Mouse (Mus musculus): ENCODE measurements around the gene Rnf20. TPM values are rescaled to one million over a fixed set of nuclear protein-coding genes. Genes with fewer than 3 reads are reported as not detected.

Gene Rnf20
- polyA plus RNA-seq, 1 experiment, result 46.9 TPM

DNA sequence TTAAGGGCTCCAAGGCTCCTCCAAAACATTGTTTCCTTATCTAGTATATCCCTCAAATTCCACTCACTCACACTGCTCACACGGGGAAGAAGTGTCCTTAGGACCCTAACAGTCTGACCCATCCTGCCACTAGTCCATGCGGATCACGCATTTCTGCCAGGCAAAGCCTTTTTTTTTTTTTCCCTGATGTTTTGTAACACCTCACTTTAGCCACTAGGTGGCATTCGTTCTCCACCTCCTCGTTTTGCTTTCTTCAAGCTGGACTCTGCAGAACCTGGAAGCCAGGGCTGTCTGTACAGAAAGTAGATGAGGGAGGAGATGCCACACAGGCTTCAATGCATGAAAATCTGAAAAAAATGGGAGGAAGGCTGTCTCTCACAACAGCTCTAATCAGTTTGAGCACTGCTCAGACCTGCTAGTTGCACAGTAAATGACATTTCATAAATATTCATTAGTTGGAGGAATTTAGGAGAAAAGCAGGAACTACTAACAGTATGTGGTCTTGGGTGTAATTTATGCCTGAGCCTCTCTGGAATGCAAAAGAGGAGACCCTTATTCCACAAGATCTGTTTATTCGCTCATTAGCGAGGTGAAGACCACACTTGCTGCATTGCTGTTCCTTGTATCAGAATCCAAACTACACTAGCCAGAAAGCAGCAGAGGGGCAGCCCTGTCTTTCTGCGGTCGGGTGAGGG, 56.9 kb downstream of the Rnf20 start:
- H3K4me1 ChIP-seq (ENCODE audit: control insufficient read depth, insufficient read depth, low read length), result no peaks in the 10 kb centered on the region
- no peak overlapping the region for H3K4me3 ChIP-seq (ENCODE audit: insufficient read depth, low read length)
- no peak overlapping the region for H3K27ac ChIP-seq (ENCODE audit: insufficient read depth, low read depth, low read length)
- TF ChIP-seq CTCF (IDR thresholded peaks at IDR 0.05; ENCODE audit: low read depth, low read length) (peak; percentile 50; the same call in 1 of the 2 replicates), POLR2A (IDR thresholded peaks at IDR 0.05; ENCODE audit: borderline replicate concordance, low read depth, low read length) (no peak)

DNA sequence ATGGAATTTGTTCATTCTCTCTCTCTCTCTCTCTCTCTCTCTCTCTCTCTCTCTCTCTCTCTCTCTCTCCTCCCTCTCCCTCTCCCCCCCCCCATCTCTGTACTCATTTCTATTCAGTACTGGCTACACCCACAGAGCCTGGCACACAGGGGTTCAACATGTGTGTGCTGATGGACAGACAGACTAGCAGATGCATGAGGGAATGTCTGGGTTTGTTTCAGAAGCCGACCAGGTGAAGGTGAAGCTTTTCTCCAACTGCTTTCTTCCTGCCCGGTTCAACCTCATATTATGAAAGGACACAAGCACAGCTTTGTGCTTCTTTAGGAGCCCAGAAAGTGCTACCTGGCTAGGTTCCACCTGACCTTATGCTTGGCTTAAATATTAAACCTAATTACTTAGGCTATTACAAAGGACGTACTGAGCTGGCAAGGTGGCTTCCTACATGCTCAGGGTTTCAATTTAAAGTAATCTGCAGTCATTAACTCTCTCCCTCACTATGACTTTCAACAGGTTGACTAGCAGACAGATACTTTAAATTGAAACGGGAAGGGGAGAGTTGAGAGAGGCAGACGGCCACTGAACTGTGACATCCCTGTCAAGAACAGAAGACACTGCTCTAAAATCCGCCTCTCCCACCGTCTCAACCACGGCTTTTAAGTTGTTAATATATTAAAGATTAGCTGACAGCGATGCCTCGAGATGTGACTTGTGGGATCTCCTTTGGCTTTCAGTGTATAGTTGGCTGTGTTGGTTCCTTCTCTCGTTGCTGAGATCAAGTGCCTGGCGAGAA, 59.8 kb downstream of the Rnf20 start:
- H3K4me1 ChIP-seq (ENCODE audit: control insufficient read depth, insufficient read depth, low read length), result no peaks in the 10 kb centered on the region
- H3K27ac ChIP-seq (ENCODE audit: insufficient read depth, low read depth, low read length), result no peak overlapping the region
- TF ChIP-seq CTCF (IDR thresholded peaks at IDR 0.05; ENCODE audit: low read depth, low read length), result no peak
- TF ChIP-seq POLR2A (IDR thresholded peaks at IDR 0.05; ENCODE audit: borderline replicate concordance, low read depth, low read length), result no peak
- no peak overlapping the region for H3K4me3 ChIP-seq (ENCODE audit: insufficient read depth, low read length)

Other genes with a start within 250 kb of the Rnf20 start
- not detected in 2 replicates for gene Acnat2, start 223.9 kb upstream of the Rnf20 start, polyA plus RNA-seq (2012; ENCODE audit: insufficient read depth, insufficient read length, missing spikeins)
- not detected in 2 replicates for gene Acnat1, start 158.1 kb upstream of the Rnf20 start, polyA plus RNA-seq (2012; ENCODE audit: insufficient read depth, insufficient read length, missing spikeins)
- not detected in 2 replicates for gene Baat, start 125.4 kb upstream of the Rnf20 start, polyA plus RNA-seq (2012; ENCODE audit: insufficient read depth, insufficient read length, missing spikeins)
- 17.9 and 20.3 TPM in 2 replicates for gene Mrpl50, start 110.9 kb upstream of the Rnf20 start, polyA plus RNA-seq (2012; ENCODE audit: insufficient read depth, insufficient read length, missing spikeins)
- gene Zfp189, start 110.8 kb upstream of the Rnf20 start, polyA plus RNA-seq (2012; ENCODE audit: insufficient read depth, insufficient read length, missing spikeins), result 4.3 and 5.5 TPM in 2 replicates
- not detected in 2 replicates for gene Aldob, start 82.5 kb upstream of the Rnf20 start, polyA plus RNA-seq (2012; ENCODE audit: insufficient read depth, insufficient read length, missing spikeins)
- 0.24 and 0.80 TPM in 2 replicates for gene Tmem246, start 34.1 kb upstream of the Rnf20 start, polyA plus RNA-seq (2012; ENCODE audit: insufficient read depth, insufficient read length, missing spikeins)
- gene Ppp3r2, start 50.0 kb downstream of the Rnf20 start, polyA plus RNA-seq (2012; ENCODE audit: insufficient read depth, insufficient read length, missing spikeins), result not detected in 2 replicates
- gene Grin3a, start 213.7 kb downstream of the Rnf20 start, polyA plus RNA-seq (2012; ENCODE audit: insufficient read depth, insufficient read length, missing spikeins), result not detected in 2 replicates